Mouse (Mus musculus): ENCODE measurements around the gene Trim21. TPM values are rescaled to one million over a fixed set of nuclear protein-coding genes. Genes with fewer than 3 reads are reported as not detected.

Gene Trim21
- polyA plus RNA-seq, 1 experiment from 2014 or later = 8.7 TPM

DNA sequence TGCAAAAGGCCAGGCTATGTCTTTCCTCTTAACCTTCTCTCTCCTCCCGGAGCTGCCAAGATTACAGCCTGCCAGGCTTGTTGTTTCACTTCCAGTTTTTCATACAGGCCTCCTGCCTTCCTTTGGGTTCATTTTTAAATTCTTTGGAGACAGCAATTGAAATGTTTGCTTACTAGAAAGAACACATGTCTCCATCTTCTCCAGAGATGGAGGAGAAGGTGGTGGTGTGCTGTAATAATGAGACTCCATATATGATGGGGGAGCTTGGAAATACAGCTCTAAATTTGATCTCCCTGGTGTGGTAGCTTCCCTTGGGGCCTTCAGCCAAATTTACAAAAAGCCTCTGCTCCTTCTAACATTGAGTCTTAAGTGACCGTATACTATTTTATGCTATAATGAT lies 24.7 kb downstream of the Trim21 start, which contains the start of gene Olfr548-ps1:
Olfr548-ps1 (plus strand) TSS at position 301 of the 400 bp plus-strand sequence.
- CTCF ChIA-PET = no interaction called here
- TF ChIP-seq CTCF (IDR thresholded peaks at IDR 0.05) = no peak
- in situ Hi-C loops (cut with MboI; ENCODE audit: low pct_unique_long_range_greater_than_20kb) = no loop called here
- DNase-seq (ENCODE audit: low read depth, low spot score) (no peak), ATAC-seq (no peak)
- peaks cover 28% of the 10 kb centered on the region for H3K27me3 ChIP-seq
- POLR2A ChIA-PET = no interaction called here

- H3K27me3 ChIP-seq = peaks cover 20% of the 10 kb centered on the region
- ATAC-seq (no peak), DNase-seq (ENCODE audit: low read depth, low spot score) (no peak)
- TF ChIP-seq CTCF (IDR thresholded peaks at IDR 0.05) = no peak
- in situ Hi-C loops (cut with MboI; ENCODE audit: low pct_unique_long_range_greater_than_20kb) = no loop called here
- ChIA-PET POLR2A (no interaction called here), CTCF (no interaction called here)
Measured at GRCm38 (mm10) chr7:102534449-102534848, 30.8 kb downstream of the Trim21 start, which contains the start of gene Olfr547. Gene Olfr547, plus strand, starts transcription at chr7:102534749.

DNA sequence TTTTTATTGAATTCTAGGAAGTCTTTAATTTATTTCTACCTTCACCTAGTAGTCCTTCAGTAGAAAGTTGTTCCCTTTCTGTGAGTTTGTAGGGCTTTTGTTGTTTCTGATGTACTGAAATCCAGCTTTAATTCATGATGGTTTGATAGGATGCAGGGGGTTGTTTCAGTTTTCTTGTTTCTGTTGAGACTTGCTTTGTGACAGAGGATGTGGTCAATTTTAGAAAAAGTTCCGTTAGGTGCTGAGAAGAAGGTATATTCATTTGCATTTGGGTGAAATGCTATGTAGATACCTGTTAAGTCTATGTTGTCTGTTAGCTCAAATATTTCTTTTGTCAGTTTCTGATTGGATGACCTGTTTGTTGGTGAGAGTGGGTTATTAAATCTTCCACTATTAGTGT lies 36.2 kb downstream of the Trim21 start:
- CTCF ChIA-PET = no interaction called here
- ATAC-seq = no peak
- peaks cover 14% of the 10 kb centered on the region for H3K27me3 ChIP-seq
- no peak for TF ChIP-seq CTCF (IDR thresholded peaks at IDR 0.05)
- POLR2A ChIA-PET = no interaction called here
- no peak for DNase-seq (ENCODE audit: low read depth, low spot score)
- in situ Hi-C loops (cut with MboI; ENCODE audit: low pct_unique_long_range_greater_than_20kb) = no loop called here

DNA sequence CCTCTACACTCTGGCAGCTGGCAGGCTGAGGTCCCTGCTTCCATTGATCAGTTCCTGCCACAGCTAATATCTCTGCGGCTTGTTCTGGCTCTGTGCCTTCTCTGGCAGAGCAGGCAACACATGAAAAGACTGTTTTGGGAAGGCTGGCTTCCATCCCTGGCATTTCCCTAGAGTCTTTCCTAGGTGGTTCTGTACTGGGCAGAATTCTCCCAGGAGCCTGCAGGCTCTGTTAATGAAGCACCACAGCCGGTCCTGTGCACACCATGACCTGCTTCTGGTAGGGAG lies 48.3 kb downstream of the Trim21 start:
- in situ Hi-C loops (cut with MboI; ENCODE audit: low pct_unique_long_range_greater_than_20kb) = no loop called here
- TF ChIP-seq CTCF (IDR thresholded peaks at IDR 0.05) = no peak
- POLR2A ChIA-PET = no interaction called here
- ATAC-seq (no peak), DNase-seq (ENCODE audit: low read depth, low spot score) (no peak)
- CTCF ChIA-PET = no interaction called here
- no peaks in the 10 kb centered on the region for H3K27me3 ChIP-seq

GRCm38 (mm10) chr7:102516261-102517050 lies 48.8 kb downstream of the Trim21 start:
- in situ Hi-C loops (cut with MboI; ENCODE audit: low pct_unique_long_range_greater_than_20kb) = no loop called here
- TF ChIP-seq CTCF (IDR thresholded peaks at IDR 0.05) = no peak
- H3K27me3 ChIP-seq = no peaks in the 10 kb centered on the region
- ATAC-seq (no peak), DNase-seq (ENCODE audit: low read depth, low spot score) (no peak)
- ChIA-PET CTCF (interaction anchor here (0.9 kb wide), 1 partner anchor 121 kb away, joined by 3 read pairs; no protein-coding TSS in a partner anchor), POLR2A (no interaction called here)

GRCm38 (mm10) chr7:102514144-102514543 lies 51.1 kb downstream of the Trim21 start:
- ATAC-seq = no peak
- no peak for TF ChIP-seq CTCF (IDR thresholded peaks at IDR 0.05)
- no peak for DNase-seq (ENCODE audit: low read depth, low spot score)
- H3K27me3 ChIP-seq = no peaks in the 10 kb centered on the region
- in situ Hi-C loops (cut with MboI; ENCODE audit: low pct_unique_long_range_greater_than_20kb) = no loop called here
- CTCF ChIA-PET = interaction anchor here (1.2 to 1.6 kb wide), 2 partner anchors 10 to 228 kb away, joined by 3 to 4 read pairs; no protein-coding TSS in a partner anchor
- POLR2A ChIA-PET = no interaction called here

GRCm38 (mm10) chr7:102512814-102513435 lies 52.4 kb downstream of the Trim21 start:
- POLR2A ChIA-PET = no interaction called here
- CTCF ChIA-PET = interaction anchor here (0.8 to 1.8 kb wide), 6 partner anchors 9 to 229 kb away, joined by 3 to 17 read pairs (median 4); partner anchors contain the start of gene Olfr554

DNA sequence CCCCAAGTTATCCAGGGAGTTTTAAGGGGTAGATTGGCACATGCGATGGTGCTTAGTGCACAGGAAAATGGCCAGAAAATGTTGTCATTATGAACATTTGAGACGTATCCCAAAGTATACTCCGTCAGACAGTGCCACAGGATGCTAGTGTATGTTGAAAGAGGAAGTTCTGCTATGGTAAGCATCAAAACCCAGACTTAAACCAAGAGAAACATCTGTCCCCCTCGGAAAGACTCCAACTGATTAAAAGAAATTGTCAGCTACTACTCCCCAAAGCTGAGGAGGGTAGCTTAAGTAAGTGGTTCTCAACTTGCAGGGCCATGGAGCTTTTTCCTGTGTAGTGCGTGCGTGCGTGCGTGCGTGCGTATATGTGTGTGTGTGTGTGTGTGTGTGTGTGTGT lies 53.4 kb downstream of the Trim21 start:
- DNase-seq (ENCODE audit: low read depth, low spot score) = no peak
- no peak for ATAC-seq
- ChIA-PET POLR2A (no interaction called here), CTCF (interaction anchor here (1.7 to 1.8 kb wide), 2 partner anchors 12 to 125 kb away, joined by 3 to 17 read pairs; partner anchors contain the start of genes Olfr545 and Olfr554)
- in situ Hi-C loops (cut with MboI; ENCODE audit: low pct_unique_long_range_greater_than_20kb) = no loop called here
- H3K27me3 ChIP-seq = no peaks in the 10 kb centered on the region
- TF ChIP-seq CTCF (IDR thresholded peaks at IDR 0.05) = no peak

More at GRCm38 (mm10) chr7:102512814-102513435, 52.4 kb downstream of the Trim21 start:
- TF ChIP-seq CTCF (IDR thresholded peaks at IDR 0.05) = peak; percentile 100
- DNase-seq (ENCODE audit: low read depth, low spot score) (no peak), ATAC-seq (peak; percentile 96)
- no peaks in the 10 kb centered on the region for H3K27me3 ChIP-seq
- in situ Hi-C loops (cut with MboI; ENCODE audit: low pct_unique_long_range_greater_than_20kb) = no loop called here

DNA sequence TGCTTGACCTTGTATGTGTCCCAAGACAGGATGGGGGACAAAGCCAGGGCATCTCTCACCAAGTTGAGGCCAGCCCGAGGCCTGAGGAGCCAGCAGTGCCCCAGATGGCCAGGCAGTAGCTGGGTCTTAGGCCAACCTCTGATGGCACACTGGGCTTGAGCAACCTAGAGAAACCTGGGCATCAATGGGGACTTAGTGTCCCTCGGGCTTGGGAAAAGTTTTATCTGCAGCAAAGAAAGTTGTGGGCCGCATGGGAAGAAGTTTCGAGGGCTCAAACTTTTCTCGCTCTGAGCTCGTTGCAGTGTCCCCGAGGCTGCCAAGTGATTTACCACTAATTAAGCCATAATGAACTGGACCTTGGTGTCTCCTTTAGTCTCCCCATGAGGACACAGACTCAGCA lies 55.6 kb downstream of the Trim21 start:
- no peak for ATAC-seq
- no peak for DNase-seq (ENCODE audit: low read depth, low spot score)
- CTCF ChIA-PET = no interaction called here
- no peaks in the 10 kb centered on the region for H3K27me3 ChIP-seq
- in situ Hi-C loops (cut with MboI; ENCODE audit: low pct_unique_long_range_greater_than_20kb) = loop anchor here (5.0 kb wide), 2 partner anchors 128 to 408 kb away; partner anchors contain the start of genes Olfr554 and Olfr571
- TF ChIP-seq CTCF (IDR thresholded peaks at IDR 0.05) = no peak
- POLR2A ChIA-PET = no interaction called here

GRCm38 (mm10) chr7:102508666-102509065 lies 56.6 kb downstream of the Trim21 start:
- no peak for TF ChIP-seq CTCF (IDR thresholded peaks at IDR 0.05)
- ATAC-seq (no peak), DNase-seq (ENCODE audit: low read depth, low spot score) (no peak)
- ChIA-PET CTCF (no interaction called here), POLR2A (no interaction called here)
- no peaks in the 10 kb centered on the region for H3K27me3 ChIP-seq
- in situ Hi-C loops (cut with MboI; ENCODE audit: low pct_unique_long_range_greater_than_20kb) = loop anchor here (5.0 kb wide), 2 partner anchors 129 to 409 kb away; partner anchors contain the start of genes Olfr554 and Olfr571

DNA sequence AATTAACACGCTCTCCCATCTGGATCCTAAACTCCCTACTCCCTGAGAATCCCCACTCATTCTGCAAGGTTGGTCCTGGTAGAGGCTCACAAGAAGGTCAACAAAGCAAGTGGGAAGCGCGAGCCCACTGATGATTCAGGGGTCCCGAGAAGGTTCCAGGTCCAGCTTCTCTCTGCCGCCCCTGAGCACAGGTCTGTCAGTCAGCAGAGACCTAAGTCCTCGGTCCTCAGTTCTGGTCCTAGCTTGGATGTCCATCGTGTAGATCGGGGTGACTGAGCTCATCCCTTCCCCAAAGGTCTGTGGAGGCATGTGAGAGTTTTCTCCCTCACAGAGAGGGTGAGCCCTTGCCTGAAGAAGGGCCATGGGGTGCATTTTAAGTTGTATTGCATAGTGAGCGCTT lies 57.2 kb downstream of the Trim21 start:
- ChIA-PET POLR2A (no interaction called here), CTCF (interaction anchor here (1.4 kb wide), 1 partner anchor 128 kb away, joined by 4 read pairs; no protein-coding TSS in a partner anchor)
- in situ Hi-C loops (cut with MboI; ENCODE audit: low pct_unique_long_range_greater_than_20kb) = loop anchor here (5.0 kb wide), 2 partner anchors 129 to 409 kb away; partner anchors contain the start of genes Olfr554 and Olfr571
- DNase-seq (ENCODE audit: low read depth, low spot score) (no peak), ATAC-seq (no peak)
- no peaks in the 10 kb centered on the region for H3K27me3 ChIP-seq
- TF ChIP-seq CTCF (IDR thresholded peaks at IDR 0.05) = no peak

Other genes with a start within 250 kb of the Trim21 start
- 85.9 TPM for gene Rrm1, start 123.8 kb downstream of the Trim21 start, polyA plus RNA-seq (2021)
- not detected for gene Olfr543, start 83.8 kb downstream of the Trim21 start, polyA plus RNA-seq (2021)
- not detected for gene Olfr544, start 77.2 kb downstream of the Trim21 start, polyA plus RNA-seq (2021)
- gene Olfr545, start 65.9 kb downstream of the Trim21 start, polyA plus RNA-seq (2021) = not detected
- not detected for gene Olfr547, start 30.7 kb downstream of the Trim21 start, polyA plus RNA-seq (2021)
- gene Olfr548-ps1, start 24.6 kb downstream of the Trim21 start, polyA plus RNA-seq (2021) = not detected
- gene Olfr549, start 15.6 kb downstream of the Trim21 start, polyA plus RNA-seq (2021) = not detected
- gene Olfr550, start 6.0 kb upstream of the Trim21 start, polyA plus RNA-seq (2021) = not detected
- gene Olfr551, start 26.4 kb upstream of the Trim21 start, polyA plus RNA-seq (2021) = not detected
- gene Olfr552, start 32.3 kb upstream of the Trim21 start, polyA plus RNA-seq (2021) = not detected
- gene Olfr553, start 52.7 kb upstream of the Trim21 start, polyA plus RNA-seq (2021) = not detected
- gene Olfr554, start 72.9 kb upstream of the Trim21 start, polyA plus RNA-seq (2021) = not detected
- not detected for gene Olfr555, start 93.3 kb upstream of the Trim21 start, polyA plus RNA-seq (2021)
- gene Olfr556, start 99.4 kb upstream of the Trim21 start, polyA plus RNA-seq (2021) = not detected
- 8.5 TPM for gene Trim68, start 121.8 kb upstream of the Trim21 start, polyA plus RNA-seq (2021)
- gene Olfr557, start 130.4 kb upstream of the Trim21 start, polyA plus RNA-seq (2021) = not detected
- not detected for gene Olfr558, start 136.7 kb upstream of the Trim21 start, polyA plus RNA-seq (2021)
- gene Olfr33, start 153.6 kb upstream of the Trim21 start, polyA plus RNA-seq (2021) = not detected
- not detected for gene Olfr559, start 162.0 kb upstream of the Trim21 start, polyA plus RNA-seq (2021)
- not detected for gene Olfr560, start 193.9 kb upstream of the Trim21 start, polyA plus RNA-seq (2021)
- gene Olfr78, start 194.0 kb upstream of the Trim21 start, polyA plus RNA-seq (2021) = not detected
- not detected for gene Olfr561, start 205.7 kb upstream of the Trim21 start, polyA plus RNA-seq (2021)
- not detected for gene Olfr564, start 238.0 kb upstream of the Trim21 start, polyA plus RNA-seq (2021)

Measured in Patski (cell line).